Mouse (Mus musculus) forebrain, embryonic 12.5 days (tissue): ENCODE measurements around the gene Morn1. TPM values are rescaled to one million over a fixed set of nuclear protein-coding genes. Genes with fewer than 3 reads are reported as not detected.
A peak's percentile ranks its signal among the peaks of the same experiment; 100 is the strongest.

ENCODE experiments used
- ATAC-seq: fragments of 200-750 bp; cut with Nextera tagmentation; 2 replicates; pipeline ENCODE4 v1.8.0; 2017; ENCODE audit warnings: moderate TSS enrichment; ENCODE audit not compliant: low FRiP score
- H3K27ac ChIP-seq: fragments of 300-500 bp; sonication (generic); 2 replicates; pipeline ENCODE4 v1.5.1; 2016; ENCODE audit warnings: mild to moderate bottlenecking
- H3K27me3 ChIP-seq: fragments of 300-500 bp; sonication (generic); 2 replicates; pipeline ENCODE4 v1.6.1; 2016; ENCODE audit warnings: mild to moderate bottlenecking
- H3K36me3 ChIP-seq: fragments of 300-500 bp; sonication (generic); replicated peaks from 2 replicates; pipeline ENCODE4 v1.6.1; 2016; ENCODE audit warnings: mild to moderate bottlenecking
- H3K4me1 ChIP-seq: fragments of 300-500 bp; sonication (generic); 2 replicates; pipeline ENCODE4 v1.6.1; 2016
- H3K4me2 ChIP-seq: fragments of 300-500 bp; sonication (generic); 2 replicates; pipeline ENCODE4 v1.6.1; 2016; ENCODE audit warnings: mild to moderate bottlenecking, moderate library complexity
- H3K4me3 ChIP-seq: fragments of 300-500 bp; sonication (generic); replicated peaks from 2 replicates; pipeline ENCODE4 v1.5.1; 2016; ENCODE audit warnings: mild to moderate bottlenecking
- H3K9ac ChIP-seq: fragments of 300-500 bp; sonication (generic); 2 replicates; pipeline ENCODE4 v1.6.1; 2016; ENCODE audit warnings: mild to moderate bottlenecking
- H3K9me3 ChIP-seq: fragments of 300-500 bp; sonication (generic); 2 replicates; pipeline ENCODE4 v1.6.1; 2016
- WGBS: fragments of 180-500 bp; shearing (Covaris S2); methylation state at CpG from one replicate; pipeline ENCODE4 v1.1.7; 2016; 5-methylcytosine and 5-hydroxymethylcytosine counted together
- polyA plus RNA-seq: library from polyadenylated mRNA; unstranded; fragments of >200 nt; fragmentation: Nextera tagmentation; extraction: Ambion mirVana; gene quantifications from 2 replicates; pipeline ENCODE4 v1.2.1, GENCODE M21; 2016

Gene Morn1
- polyA plus RNA-seq, 1 experiment from 2014 or later, result 6.9 TPM

- Histone ChIP-seq H3K27me3 (no peaks in the 10 kb centered on the region), H3K4me1 (peaks cover 30% of the 10 kb centered on the region), H3K9ac (0 out of 2 replicates have a peak overlapping the region, but pooled peaks have one; percentile 22), H3K9me3 (no peaks in the 10 kb centered on the region), H3K36me3 (peaks cover 45% of the 10 kb centered on the region), H3K4me3 (no peak overlapping the region), H3K27ac (no peak overlapping the region), H3K4me2 (no peak overlapping the region)
- 91% methylated on average over 4 of the region's 4 CpGs for WGBS
- ATAC-seq, result no peak
These were observed 2.8 kb upstream of the Morn1 start for GRCm38 (mm10) chr4:155083553-155083952.

- H3K4me1 ChIP-seq, result peaks cover 30% of the 10 kb centered on the region
- no peak overlapping the region for H3K4me3 ChIP-seq
- no peak for ATAC-seq
- no peaks in the 10 kb centered on the region for H3K27me3 ChIP-seq
- H3K27ac ChIP-seq, result no peak overlapping the region
- peaks cover 43% of the 10 kb centered on the region for H3K36me3 ChIP-seq
- H3K9me3 ChIP-seq, result no peaks in the 10 kb centered on the region
- 93% methylated on average over 7 of the region's 7 CpGs for WGBS
- no peak overlapping the region for H3K4me2 ChIP-seq
- H3K9ac ChIP-seq, result 0 out of 2 replicates have a peak overlapping the region, but pooled peaks have one; percentile 92
These were observed 2.0 kb upstream of the Morn1 start for GRCm38 (mm10) chr4:155084351-155084750.

DNA sequence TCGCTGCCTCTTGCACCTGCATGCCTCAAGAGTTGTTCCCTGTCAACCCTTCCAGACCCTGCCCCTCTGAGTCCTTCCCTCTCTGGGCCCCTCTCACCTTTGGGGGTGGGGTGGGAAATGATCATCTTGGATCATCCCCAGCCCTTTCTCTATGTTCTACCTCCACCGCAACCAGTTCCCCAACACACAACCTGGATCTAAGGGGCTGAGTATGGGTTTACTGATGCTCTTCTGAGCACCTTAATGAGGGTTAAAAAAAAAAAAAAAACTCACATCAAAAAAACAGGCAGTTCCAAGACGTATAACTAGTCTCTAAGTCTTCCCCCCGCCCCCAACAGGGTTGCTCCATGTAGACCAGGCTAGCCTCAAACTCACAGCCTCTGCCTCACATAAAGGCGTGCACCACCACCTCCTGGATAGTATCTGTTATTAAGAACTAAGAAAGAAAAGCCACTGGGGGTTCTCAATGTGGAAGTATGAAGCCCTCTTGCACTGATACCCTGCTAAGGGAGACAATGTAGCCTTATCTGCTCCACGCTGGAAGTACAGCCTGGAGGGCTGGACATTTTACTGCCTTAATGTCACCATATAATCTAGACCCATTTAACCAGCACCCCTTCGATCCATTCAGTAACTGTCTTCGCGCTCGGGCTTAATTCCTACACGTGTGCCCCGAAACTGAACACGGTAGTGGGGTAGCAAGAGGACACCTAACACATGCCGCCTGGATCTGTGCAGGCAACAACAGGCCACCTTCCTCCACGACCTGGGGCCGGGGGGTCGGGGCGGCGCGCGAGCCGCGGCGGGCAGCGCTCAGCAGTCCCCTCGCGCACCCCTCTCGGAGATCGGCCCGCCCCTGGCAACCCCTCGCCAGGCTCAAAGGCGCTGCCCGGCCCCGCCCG lies 920 bp upstream of the Morn1 start:
- Histone ChIP-seq H3K4me1 (peaks cover 30% of the 10 kb centered on the region), H3K9me3 (no peaks in the 10 kb centered on the region), H3K27me3 (no peaks in the 10 kb centered on the region), H3K36me3 (peaks cover 32% of the 10 kb centered on the region), H3K27ac (peak overlapping the region; percentile 93), H3K4me2 (peak overlapping the region; percentile 92), H3K4me3 (peak overlapping the region; percentile 85), H3K9ac (peak overlapping the region; percentile 92)
- 7% methylated on average over 34 of the region's 35 CpGs for WGBS
- no peak for ATAC-seq

DNA sequence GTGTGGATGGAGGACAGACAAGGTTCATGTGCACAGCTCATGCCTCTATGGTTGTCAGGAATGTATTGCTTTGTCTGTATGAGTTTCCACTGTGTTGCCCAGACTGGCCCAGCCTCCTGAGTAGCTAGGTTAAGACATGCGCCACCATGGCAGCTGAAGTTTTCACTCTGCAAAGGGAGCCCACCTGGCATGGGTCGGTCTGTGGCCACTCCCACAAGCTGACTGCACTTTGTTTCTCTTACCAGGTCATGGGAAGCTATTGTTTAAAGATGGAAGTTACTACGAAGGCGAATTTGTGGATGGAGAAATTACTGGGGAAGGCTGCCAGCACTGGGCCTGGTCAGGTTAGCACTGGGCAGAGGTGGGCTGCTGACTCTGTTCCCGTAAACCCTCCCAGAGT lies 2.9 kb downstream of the Morn1 start:
- Histone ChIP-seq H3K4me2 (no peak overlapping the region), H3K9me3 (no peaks in the 10 kb centered on the region), H3K4me1 (peaks cover 23% of the 10 kb centered on the region), H3K36me3 (0 out of 2 replicates have a peak, but pooled peaks cover 4% of the 10 kb centered on the region), H3K27me3 (no peaks in the 10 kb centered on the region), H3K27ac (no peak overlapping the region), H3K9ac (no peak overlapping the region), H3K4me3 (no peak overlapping the region)
- 86% methylated on average over 5 of the region's 5 CpGs for WGBS
- no peak for ATAC-seq

DNA sequence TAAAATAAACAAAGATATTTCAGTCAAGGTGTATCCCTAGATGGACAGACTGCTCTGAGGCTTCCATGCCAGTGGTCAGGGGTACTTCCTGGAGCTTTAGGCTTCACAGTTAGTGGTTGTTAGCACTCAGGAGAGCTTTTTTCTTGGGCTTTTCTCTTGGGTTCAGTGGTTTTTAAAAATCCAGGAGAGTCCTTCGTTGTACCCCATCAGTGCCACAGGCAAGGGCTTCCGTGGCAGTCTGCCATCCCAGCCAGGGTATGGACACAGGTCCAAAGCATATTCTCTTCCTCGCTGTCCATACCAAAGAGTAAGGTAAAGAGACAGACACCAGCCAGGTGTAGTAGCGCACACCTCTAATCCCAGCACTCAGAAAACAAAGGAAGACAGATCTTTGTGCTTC lies 3.8 kb downstream of the Morn1 start:
- Histone ChIP-seq H3K9ac (no peak overlapping the region), H3K4me3 (no peak overlapping the region), H3K27me3 (no peaks in the 10 kb centered on the region), H3K9me3 (no peaks in the 10 kb centered on the region), H3K4me2 (no peak overlapping the region), H3K4me1 (peaks cover 14% of the 10 kb centered on the region), H3K27ac (no peak overlapping the region), H3K36me3 (0 out of 2 replicates have a peak, but pooled peaks cover 4% of the 10 kb centered on the region)
- WGBS, result 96% methylated on average over 4 of the region's 4 CpGs
- ATAC-seq, result no peak

DNA sequence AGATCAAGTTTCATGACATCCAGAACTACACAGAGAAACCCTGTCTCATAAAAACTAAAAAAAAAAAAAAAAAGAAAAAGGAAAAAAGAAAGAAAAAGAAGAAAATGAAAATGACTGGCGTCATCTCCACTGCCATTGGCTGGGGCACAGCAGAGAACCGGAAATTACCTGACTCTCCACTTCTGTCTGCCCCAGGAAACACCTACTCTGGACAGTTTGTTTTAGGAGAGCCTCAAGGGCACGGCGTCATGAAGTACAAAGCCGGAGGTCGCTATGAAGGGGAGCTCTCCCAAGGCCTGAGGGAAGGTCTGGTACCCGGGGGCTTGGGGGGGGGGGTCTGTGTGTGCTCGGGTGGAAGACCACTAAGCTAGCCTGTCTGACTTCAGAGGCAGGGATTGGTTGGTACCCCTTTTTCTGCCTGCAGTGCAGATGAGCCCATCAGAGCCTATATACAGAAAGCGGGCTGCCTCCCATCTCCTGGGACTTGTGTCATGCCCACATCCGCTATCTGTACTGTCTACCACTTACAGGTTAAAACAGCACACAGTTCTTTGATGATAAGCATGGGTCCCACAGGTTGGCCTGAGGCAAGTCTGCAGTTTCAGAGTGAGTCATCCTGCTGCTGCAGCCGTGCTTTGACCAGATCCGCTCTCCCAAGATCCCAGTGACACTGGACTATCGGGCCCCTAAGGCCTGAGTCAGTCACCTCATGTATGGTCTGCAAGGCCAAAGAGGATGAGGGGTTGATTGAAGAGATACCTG lies 4.5 kb downstream of the Morn1 start:
- Histone ChIP-seq H3K27ac (no peak overlapping the region), H3K4me2 (no peak overlapping the region), H3K9ac (no peak overlapping the region), H3K27me3 (no peaks in the 10 kb centered on the region), H3K9me3 (no peaks in the 10 kb centered on the region), H3K4me1 (peaks cover 12% of the 10 kb centered on the region), H3K4me3 (no peak overlapping the region), H3K36me3 (0 out of 2 replicates have a peak, but pooled peaks cover 4% of the 10 kb centered on the region)
- WGBS, result 93% methylated on average over 13 of the region's 13 CpGs
- no peak for ATAC-seq

DNA sequence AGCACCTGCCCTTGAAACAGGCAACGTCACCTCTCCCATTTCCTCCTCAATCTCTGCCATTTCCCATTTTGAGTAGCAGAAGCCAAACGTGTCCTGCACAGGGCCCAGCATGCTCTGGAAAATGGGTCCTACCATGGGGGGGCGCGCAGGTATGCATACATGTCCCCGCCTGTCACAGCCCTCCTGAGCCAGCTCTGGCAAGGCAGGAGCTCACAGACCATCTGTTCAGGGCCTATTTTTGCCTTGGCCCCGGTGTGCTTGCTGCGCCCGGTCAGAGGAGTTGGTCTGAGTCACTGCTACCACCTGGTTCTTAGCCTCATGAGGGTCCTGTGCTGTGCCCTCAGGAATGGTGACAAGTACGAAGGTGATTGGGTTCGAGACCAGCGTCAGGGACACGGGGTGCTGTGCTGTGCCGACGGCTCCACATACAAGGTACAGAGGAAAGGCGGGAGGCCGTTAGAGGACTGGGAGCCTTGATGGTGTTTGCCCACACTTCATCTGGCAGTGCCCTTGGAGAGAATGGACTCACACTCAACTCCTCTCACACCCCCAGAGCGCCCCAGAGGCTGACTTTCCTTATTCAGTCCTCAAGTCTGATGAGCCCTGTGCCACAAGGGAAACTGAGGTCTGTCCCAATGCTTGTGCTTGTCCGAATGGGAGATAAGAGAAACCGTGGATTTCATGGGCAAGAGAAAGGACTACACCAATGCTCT lies 6.5 kb downstream of the Morn1 start:
- Histone ChIP-seq H3K27me3 (no peaks in the 10 kb centered on the region), H3K36me3 (0 out of 2 replicates have a peak, but pooled peaks cover 4% of the 10 kb centered on the region), H3K9me3 (no peaks in the 10 kb centered on the region), H3K4me1 (peaks cover 4% of the 10 kb centered on the region; the same call in 1 of the 2 replicates), H3K27ac (no peak overlapping the region), H3K4me2 (no peak overlapping the region), H3K9ac (no peak overlapping the region), H3K4me3 (no peak overlapping the region)
- ATAC-seq, result no peak
- WGBS, result 92% methylated on average over 19 of the region's 19 CpGs

GRCm38 (mm10) chr4:155093431-155094149 lies 7.2 kb downstream of the Morn1 start:
- 79% methylated on average over 7 of the region's 7 CpGs for WGBS

GRCm38 (mm10) chr4:155094565-155094964 lies 8.2 kb downstream of the Morn1 start:
- ATAC-seq, result peak; percentile 68
- Histone ChIP-seq H3K4me3 (no peak overlapping the region), H3K9me3 (no peaks in the 10 kb centered on the region), H3K4me1 (peaks cover 4% of the 10 kb centered on the region; the same call in 1 of the 2 replicates), H3K27me3 (no peaks in the 10 kb centered on the region), H3K36me3 (no peaks in the 10 kb centered on the region), H3K4me2 (no peak overlapping the region), H3K9ac (no peak overlapping the region), H3K27ac (no peak overlapping the region)
- 66% methylated on average over 3 of the region's 3 CpGs for WGBS

More at GRCm38 (mm10) chr4:155093431-155094149, 7.2 kb downstream of the Morn1 start:
- no peaks in the 10 kb centered on the region for H3K9me3 ChIP-seq
- H3K27ac ChIP-seq, result no peak overlapping the region
- peaks cover 4% of the 10 kb centered on the region; the same call in 1 of the 2 replicates for H3K4me1 ChIP-seq
- H3K4me2 ChIP-seq, result no peak overlapping the region
- 0 out of 2 replicates have a peak, but pooled peaks cover 4% of the 10 kb centered on the region for H3K36me3 ChIP-seq
- no peak overlapping the region for H3K9ac ChIP-seq
- ATAC-seq, result no peak
- no peak overlapping the region for H3K4me3 ChIP-seq
- H3K27me3 ChIP-seq, result no peaks in the 10 kb centered on the region

DNA sequence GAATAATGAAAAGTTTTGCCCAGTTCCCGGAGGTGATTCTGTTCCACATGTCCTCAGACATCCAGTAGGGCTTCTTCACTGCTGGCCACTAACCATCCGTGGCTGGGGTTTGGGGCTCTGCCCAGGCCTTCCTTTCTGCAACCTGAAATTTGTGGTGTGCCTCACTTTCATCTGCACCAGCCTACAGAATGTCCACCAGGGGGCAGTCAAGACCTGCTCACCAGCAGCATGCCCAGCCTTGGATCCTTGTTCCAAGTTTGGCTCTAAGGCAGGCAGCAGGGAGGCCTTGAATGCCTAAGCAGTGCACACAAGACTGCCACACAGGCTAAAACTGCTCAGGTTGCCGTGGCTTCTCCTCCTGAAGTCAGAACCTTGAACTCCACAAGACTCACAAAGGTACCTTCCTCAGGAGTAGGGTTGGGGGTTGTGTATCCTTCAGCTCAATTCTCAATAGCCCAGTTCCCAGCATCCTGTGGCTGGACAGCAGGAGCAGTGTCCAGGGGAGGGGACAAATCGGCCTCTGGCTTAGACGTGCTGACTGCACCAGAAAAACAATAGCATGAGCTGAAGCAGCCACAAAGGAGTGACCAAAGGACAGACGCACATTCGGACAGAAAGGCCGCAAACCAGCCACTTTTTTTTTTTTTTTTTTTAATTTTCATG lies 9.0 kb downstream of the Morn1 start:
- H3K4me2 ChIP-seq, result no peak overlapping the region
- no peak overlapping the region for H3K27ac ChIP-seq
- H3K4me1 ChIP-seq, result peaks cover 10% of the 10 kb centered on the region
- 30% methylated on average over 8 of the region's 8 CpGs for WGBS
- no peaks in the 10 kb centered on the region for H3K36me3 ChIP-seq
- ATAC-seq, result peak; percentile 78
- H3K27me3 ChIP-seq, result no peaks in the 10 kb centered on the region
- H3K4me3 ChIP-seq, result no peak overlapping the region
- no peak overlapping the region for H3K9ac ChIP-seq
- no peaks in the 10 kb centered on the region for H3K9me3 ChIP-seq

DNA sequence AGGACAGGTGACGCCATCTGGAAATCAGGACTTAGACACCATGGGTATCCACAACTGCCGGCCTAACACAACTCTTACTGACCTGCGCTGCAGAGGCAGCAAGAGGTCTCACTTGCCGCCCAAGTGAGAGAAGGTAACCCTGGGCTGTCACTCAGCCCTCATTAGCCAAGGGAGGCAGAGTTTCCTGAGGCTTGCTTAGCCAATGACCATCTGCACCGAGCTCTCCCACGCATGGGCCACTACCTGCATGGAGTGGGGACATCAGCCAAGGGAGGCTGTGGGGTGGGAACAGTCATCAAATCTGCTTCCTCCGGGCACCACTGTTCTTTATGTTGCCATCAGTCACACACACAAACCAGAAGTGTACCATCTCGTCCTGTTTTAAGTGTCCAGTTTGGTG lies 9.6 kb downstream of the Morn1 start:
- 0 out of 2 replicates have a peak, but pooled peaks have one; percentile 7 for ATAC-seq
- Histone ChIP-seq H3K36me3 (no peaks in the 10 kb centered on the region), H3K27ac (no peak overlapping the region), H3K27me3 (no peaks in the 10 kb centered on the region), H3K9ac (no peak overlapping the region), H3K4me2 (no peak overlapping the region), H3K4me1 (peaks cover 16% of the 10 kb centered on the region), H3K4me3 (no peak overlapping the region), H3K9me3 (no peaks in the 10 kb centered on the region)
- 84% methylated on average over 8 of the region's 8 CpGs for WGBS
